Mouse (Mus musculus) G1E (cell line): Measurements from ENCODE around the gene Sh3bgrl2.

Experiments
- CTCF ChIP-seq: IDR thresholded peaks from 2 replicates; pipeline ENCODE4 v1.5.1; 2012; ENCODE audit warnings: low read depth, low read length, inconsistent platforms, mixed read lengths
- GATA1 ChIP-seq: IDR thresholded peaks from 2 replicates; pipeline ENCODE4 v1.6.1; 2012; ENCODE audit warnings: borderline replicate concordance, low read length, inconsistent platforms, mixed read lengths
- GATA2 ChIP-seq: IDR thresholded peaks from 2 replicates; pipeline ENCODE4 v1.6.1; 2012; ENCODE audit warnings: low read depth, low read length, inconsistent platforms, borderline replicate concordance
- POLR2AphosphoS5 ChIP-seq: IDR thresholded peaks from 2 replicates; pipeline ENCODE4 v1.6.1; 2012; ENCODE audit warnings: low read depth, low read length, inconsistent platforms; ENCODE audit not compliant: insufficient replicate concordance
- TAL1 ChIP-seq: conservative IDR thresholded peaks from 2 replicates; pipeline ENCODE4 v1.6.1; 2012; ENCODE audit warnings: low read depth, low read length, inconsistent platforms, mixed read lengths

GRCm38 (mm10) chr9:83599505-83599904 lies 51.4 kb downstream of the Sh3bgrl2 start:
- TF ChIP-seq POLR2AphosphoS5 (no peak), CTCF (no peak), GATA1 (no peak), GATA2 (no peak), TAL1 (no peak)
